Mouse (Mus musculus) embryonic facial prominence, embryonic 12.5 days (tissue): ENCODE measurements at regions not wholly inside any gene's neighbourhood (a gene's known extent, or its start where the extent isn't known, plus 50 kb on each side); places are given as distances from the start of the nearest gene placed in this dataset.

Source experiments
- ATAC-seq: fragments of 200-750 bp; cut with Nextera tagmentation; 2 replicates; pipeline ENCODE4 v1.8.0; 2017; ENCODE audit not compliant: insufficient number of reproducible peaks, insufficient read depth, low FRiP score, low TSS enrichment
- H3K27ac ChIP-seq: fragments of 300-500 bp; sonication (generic); 2 replicates; pipeline ENCODE4 v1.5.1; 2016; ENCODE audit warnings: mild to moderate bottlenecking
- H3K27me3 ChIP-seq: fragments of 300-500 bp; sonication (generic); 2 replicates; pipeline ENCODE4 v1.6.1; 2016; ENCODE audit warnings: mild to moderate bottlenecking, moderate library complexity
- H3K36me3 ChIP-seq: fragments of 300-500 bp; sonication (generic); 2 replicates; pipeline ENCODE4 v1.6.1; 2016; ENCODE audit warnings: mild to moderate bottlenecking
- H3K4me1 ChIP-seq: fragments of 300-500 bp; sonication (generic); 2 replicates; pipeline ENCODE4 v1.6.1; 2016
- H3K4me2 ChIP-seq: fragments of 300-500 bp; sonication (generic); replicated peaks from 2 replicates; pipeline ENCODE4 v1.6.1; 2016; ENCODE audit warnings: mild to moderate bottlenecking, moderate library complexity
- H3K4me3 ChIP-seq: fragments of 300-500 bp; sonication (generic); 2 replicates; pipeline ENCODE4 v1.5.1; 2016; ENCODE audit warnings: mild to moderate bottlenecking
- H3K9ac ChIP-seq: fragments of 300-500 bp; sonication (generic); 2 replicates; pipeline ENCODE4 v1.6.1; 2016; ENCODE audit warnings: mild to moderate bottlenecking, moderate library complexity
- H3K9me3 ChIP-seq: fragments of 300-500 bp; sonication (generic); 2 replicates; pipeline ENCODE4 v1.6.1; 2016; ENCODE audit warnings: mild to moderate bottlenecking, moderate library complexity
- WGBS: fragments of 180-500 bp; shearing (Covaris S2); methylation state at CpG from one replicate; pipeline ENCODE4 v1.1.7; 2016; 5-methylcytosine and 5-hydroxymethylcytosine counted together

GRCm38 (mm10) chr4:101338211-101338610 lies 73.1 kb upstream of the Jak1 start:
- Histone ChIP-seq H3K27ac (no peak overlapping the region), H3K4me1 (no peaks in the 10 kb centered on the region; the same call in 1 of the 2 replicates), H3K4me2 (no peak overlapping the region), H3K4me3 (no peak overlapping the region), H3K9ac (no peak overlapping the region), H3K27me3 (no peaks in the 10 kb centered on the region), H3K9me3 (no peaks in the 10 kb centered on the region), H3K36me3 (no peaks in the 10 kb centered on the region; the same call in 1 of the 2 replicates)
- ATAC-seq, result no peak

GRCm38 (mm10) chr4:101336811-101337210 lies 71.7 kb upstream of the Jak1 start:
- Histone ChIP-seq H3K27me3 (no peaks in the 10 kb centered on the region), H3K9ac (no peak overlapping the region), H3K4me2 (no peak overlapping the region), H3K27ac (no peak overlapping the region), H3K4me3 (no peak overlapping the region), H3K9me3 (no peaks in the 10 kb centered on the region), H3K36me3 (no peaks in the 10 kb centered on the region), H3K4me1 (no peaks in the 10 kb centered on the region; the same call in 1 of the 2 replicates)
- WGBS, result 54% methylated on average over 4 of the region's 4 CpGs
- ATAC-seq, result no peak

- H3K36me3 ChIP-seq, result no peaks in the 10 kb centered on the region
- no peak overlapping the region for H3K27ac ChIP-seq
- H3K9me3 ChIP-seq, result no peaks in the 10 kb centered on the region
- no peaks in the 10 kb centered on the region; the same call in 1 of the 2 replicates for H3K4me1 ChIP-seq
- H3K9ac ChIP-seq, result no peak overlapping the region
- ATAC-seq, result no peak
- H3K27me3 ChIP-seq, result no peaks in the 10 kb centered on the region
- no peak overlapping the region for H3K4me2 ChIP-seq
- no peak overlapping the region for H3K4me3 ChIP-seq
These were observed 71.3 kb upstream of the Jak1 start for GRCm38 (mm10) chr4:101336371-101336770.

GRCm38 (mm10) chr4:101333868-101334267 lies 68.8 kb upstream of the Jak1 start:
- no peak for ATAC-seq
- WGBS, result 94% methylated on average over 10 of the region's 10 CpGs
- H3K4me1 ChIP-seq, result no peaks in the 10 kb centered on the region; the same call in 1 of the 2 replicates
- H3K9ac ChIP-seq, result no peak overlapping the region
- H3K4me2 ChIP-seq, result no peak overlapping the region
- no peak overlapping the region for H3K4me3 ChIP-seq
- no peak overlapping the region for H3K27ac ChIP-seq
- no peaks in the 10 kb centered on the region for H3K9me3 ChIP-seq
- no peaks in the 10 kb centered on the region for H3K36me3 ChIP-seq
- no peaks in the 10 kb centered on the region for H3K27me3 ChIP-seq

GRCm38 (mm10) chr4:101333036-101333435 lies 68.0 kb upstream of the Jak1 start:
- Histone ChIP-seq H3K9me3 (no peaks in the 10 kb centered on the region), H3K36me3 (no peaks in the 10 kb centered on the region), H3K4me1 (peaks cover under 1% of the 10 kb centered on the region; the same call in 1 of the 2 replicates), H3K9ac (no peak overlapping the region), H3K4me3 (no peak overlapping the region), H3K4me2 (no peak overlapping the region), H3K27ac (no peak overlapping the region), H3K27me3 (no peaks in the 10 kb centered on the region)
- 28% methylated on average over 3 of the region's 3 CpGs for WGBS
- ATAC-seq, result no peak

GRCm38 (mm10) chr4:101331231-101331630 lies 66.1 kb upstream of the Jak1 start:
- Histone ChIP-seq H3K4me1 (peaks cover 4% of the 10 kb centered on the region; the same call in 1 of the 2 replicates), H3K27me3 (no peaks in the 10 kb centered on the region), H3K27ac (no peak overlapping the region), H3K36me3 (no peaks in the 10 kb centered on the region), H3K4me2 (no peak overlapping the region), H3K4me3 (no peak overlapping the region), H3K9ac (no peak overlapping the region), H3K9me3 (no peaks in the 10 kb centered on the region)
- 69% methylated on average over 4 of the region's 4 CpGs for WGBS
- no peak for ATAC-seq

- ATAC-seq, result no peak
- no peaks in the 10 kb centered on the region for H3K27me3 ChIP-seq
- H3K27ac ChIP-seq, result no peak overlapping the region
- H3K36me3 ChIP-seq, result no peaks in the 10 kb centered on the region
- no peaks in the 10 kb centered on the region for H3K9me3 ChIP-seq
- no peak overlapping the region for H3K4me3 ChIP-seq
- H3K9ac ChIP-seq, result no peak overlapping the region
- H3K4me1 ChIP-seq, result peaks cover 4% of the 10 kb centered on the region; the same call in 1 of the 2 replicates
- H3K4me2 ChIP-seq, result no peak overlapping the region
- 77% methylated on average over 7 of the region's 7 CpGs for WGBS
These were observed 64.0 kb upstream of the Jak1 start for GRCm38 (mm10) chr4:101329060-101329459.

GRCm38 (mm10) chr4:101326067-101326466 lies 61.0 kb upstream of the Jak1 start:
- no peaks in the 10 kb centered on the region for H3K27me3 ChIP-seq
- no peaks in the 10 kb centered on the region for H3K9me3 ChIP-seq
- no peak overlapping the region for H3K27ac ChIP-seq
- 0 out of 2 replicates have a peak, but pooled peaks cover 4% of the 10 kb centered on the region for H3K4me1 ChIP-seq
- no peak overlapping the region for H3K9ac ChIP-seq
- 79% methylated on average over 3 of the region's 3 CpGs for WGBS
- H3K4me3 ChIP-seq, result no peak overlapping the region
- H3K4me2 ChIP-seq, result no peak overlapping the region
- no peaks in the 10 kb centered on the region for H3K36me3 ChIP-seq
- ATAC-seq, result no peak

GRCm38 (mm10) chr4:101321731-101322130 lies 56.6 kb upstream of the Jak1 start:
- 75% methylated on average over 2 of the region's 2 CpGs for WGBS

GRCm38 (mm10) chr4:101320587-101320986 lies 55.5 kb upstream of the Jak1 start:
- H3K27me3 ChIP-seq, result no peaks in the 10 kb centered on the region
- H3K9me3 ChIP-seq, result no peaks in the 10 kb centered on the region
- ATAC-seq, result no peak
- no peaks in the 10 kb centered on the region for H3K4me1 ChIP-seq
- 77% methylated on average over 2 of the region's 2 CpGs for WGBS
- H3K4me2 ChIP-seq, result no peak overlapping the region
- H3K4me3 ChIP-seq, result no peak overlapping the region
- no peaks in the 10 kb centered on the region for H3K36me3 ChIP-seq
- H3K27ac ChIP-seq, result no peak overlapping the region
- H3K9ac ChIP-seq, result no peak overlapping the region

More at GRCm38 (mm10) chr4:101321731-101322130, 56.6 kb upstream of the Jak1 start:
- Histone ChIP-seq H3K4me2 (no peak overlapping the region), H3K9ac (no peak overlapping the region), H3K4me3 (no peak overlapping the region), H3K9me3 (no peaks in the 10 kb centered on the region), H3K27me3 (no peaks in the 10 kb centered on the region), H3K4me1 (no peaks in the 10 kb centered on the region), H3K27ac (no peak overlapping the region), H3K36me3 (no peaks in the 10 kb centered on the region)
- ATAC-seq, result no peak

GRCm38 (mm10) chr4:101319681-101320220 lies 54.7 kb upstream of the Jak1 start:
- H3K36me3 ChIP-seq, result no peaks in the 10 kb centered on the region
- no peak overlapping the region for H3K27ac ChIP-seq
- no peaks in the 10 kb centered on the region for H3K4me1 ChIP-seq
- no peaks in the 10 kb centered on the region for H3K27me3 ChIP-seq
- H3K4me2 ChIP-seq, result no peak overlapping the region
- ATAC-seq, result no peak
- no peak overlapping the region for H3K9ac ChIP-seq
- 85% methylated on average over 4 of the region's 4 CpGs for WGBS
- no peak overlapping the region for H3K4me3 ChIP-seq
- no peaks in the 10 kb centered on the region for H3K9me3 ChIP-seq

- ATAC-seq, result no peak
These were observed 53.8 kb upstream of the Jak1 start for GRCm38 (mm10) chr4:101318836-101319235.

More at GRCm38 (mm10) chr4:101318836-101319235, 53.8 kb upstream of the Jak1 start:
- no peak overlapping the region for H3K4me3 ChIP-seq
- no peaks in the 10 kb centered on the region for H3K9me3 ChIP-seq
- no peaks in the 10 kb centered on the region for H3K4me1 ChIP-seq
- no peak overlapping the region for H3K9ac ChIP-seq
- WGBS, result 86% methylated on average over 1 of the region's 1 CpGs
- H3K4me2 ChIP-seq, result no peak overlapping the region
- H3K27me3 ChIP-seq, result peaks cover 7% of the 10 kb centered on the region; the same call in 1 of the 2 replicates
- no peaks in the 10 kb centered on the region for H3K36me3 ChIP-seq
- H3K27ac ChIP-seq, result no peak overlapping the region
